Comparison of ENCODE assay signal across 7 mouse cellular contexts in the genomic region with DNA sequence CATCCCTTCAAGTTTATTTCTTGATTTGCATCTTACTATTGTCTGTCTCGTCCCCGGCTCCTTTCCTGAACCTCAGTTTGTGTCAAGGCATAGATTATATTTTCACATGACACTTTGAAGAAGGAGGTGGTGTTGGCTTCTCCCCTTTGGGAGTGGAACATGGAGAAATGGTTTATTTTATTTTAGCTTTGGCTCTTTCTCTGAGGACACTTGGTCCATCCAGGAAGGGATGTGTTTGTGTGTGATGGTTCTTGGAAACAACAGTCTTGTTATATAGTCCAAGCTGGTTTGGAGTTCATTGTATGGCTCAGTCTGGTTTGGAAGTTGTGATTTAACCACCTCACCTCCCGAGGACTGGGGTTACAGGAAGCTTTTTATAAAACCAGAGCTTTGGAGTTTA. TPM values are rescaled to one million over a fixed set of nuclear protein-coding genes. Genes with fewer than 3 reads are reported as not detected.
DNase-seq lines count a peak whose midpoint lies in the region; ATAC-seq and TF ChIP-seq lines count a peak whose summit lies in the region.

No protein-coding gene starts in this region.

- no peak for ATAC-seq in forebrain, embryonic 11.5 days (replicated peaks; ENCODE audit: low FRiP score)
- no peak for ATAC-seq in limb, embryonic 11.5 days (ENCODE audit: insufficient number of reproducible peaks, low FRiP score, low TSS enrichment, low read depth)

- H3K36me3 ChIP-seq in liver, adult 2 months (ENCODE audit: control insufficient read depth, insufficient read depth, low read length): no peaks in the 10 kb centered on the region
- no peaks in the 10 kb centered on the region for H3K36me3 ChIP-seq in forebrain, embryonic 11.5 days (ENCODE audit: control insufficient read depth, insufficient read depth, low read length)
- no peaks in the 10 kb centered on the region for H3K36me3 ChIP-seq in limb, embryonic 11.5 days (ENCODE audit: control insufficient read depth, insufficient read depth, low read length)

- no peak for TF ChIP-seq CTCF in liver, adult 2 months (IDR thresholded peaks at IDR 0.05; ENCODE audit: low read depth, low read length)
- TF ChIP-seq CTCF in olfactory bulb, adult 2 months (IDR thresholded peaks at IDR 0.05; ENCODE audit: insufficient read depth, low read depth, low read length): no peak

- WGBS in liver, adult 2 months: 43% methylated on average over 3 of the region's 3 CpGs
- 45% methylated on average over 3 of the region's 3 CpGs for WGBS in forebrain, embryonic 11.5 days
- WGBS in limb, embryonic 11.5 days: 51% methylated on average over 3 of the region's 3 CpGs
- 19% methylated on average over 3 of the region's 3 CpGs for WGBS in olfactory bulb, adult 2 months

- H3K79me2 ChIP-seq in liver, adult 2 months (ENCODE audit: control insufficient read depth, insufficient read depth, low read length): no peaks in the 10 kb centered on the region

- H3K27ac ChIP-seq in liver, adult 2 months (replicated peaks; ENCODE audit: insufficient read depth, low read depth, low read length): no peak overlapping the region
- H3K27ac ChIP-seq in forebrain, embryonic 11.5 days (ENCODE audit: low read depth, low read length): no peak overlapping the region
- no peak overlapping the region for H3K27ac ChIP-seq in limb, embryonic 11.5 days (replicated peaks; ENCODE audit: low read depth, low read length)
- H3K27ac ChIP-seq in olfactory bulb, adult 2 months (ENCODE audit: insufficient read depth, low read depth, low read length): no peak overlapping the region

- TF ChIP-seq POLR2A in liver, adult 2 months (IDR thresholded peaks at IDR 0.05; ENCODE audit: extremely low read depth, insufficient read depth, low read length): no peak
- no peak for TF ChIP-seq POLR2A in olfactory bulb, adult 2 months (IDR thresholded peaks at IDR 0.05; ENCODE audit: insufficient read depth, low read depth, low read length)

- 0 out of 2 replicates have a peak, but pooled peaks cover 2% of the 10 kb centered on the region for H3K27me3 ChIP-seq in liver, adult 2 months (ENCODE audit: control insufficient read depth, insufficient read depth, low read length)
- H3K27me3 ChIP-seq in forebrain, embryonic 11.5 days (ENCODE audit: control insufficient read depth, insufficient read depth, low read length): no peaks in the 10 kb centered on the region
- H3K27me3 ChIP-seq in limb, embryonic 11.5 days (ENCODE audit: control insufficient read depth, insufficient read depth, low read length): peaks cover 17% of the 10 kb centered on the region; the same call in 1 of the 2 replicates

- H3K9ac ChIP-seq in liver, adult 2 months (ENCODE audit: low read depth, low read length): no peak overlapping the region
- peak overlapping the region; percentile 84; the same call in 1 of the 2 replicates for H3K9ac ChIP-seq in forebrain, embryonic 11.5 days (ENCODE audit: low read length)
- H3K9ac ChIP-seq in limb, embryonic 11.5 days (ENCODE audit: low read length): no peak overlapping the region

- H3K4me3 ChIP-seq in liver, adult 2 months (ENCODE audit: insufficient read depth, low read depth, low read length): peak overlapping the region; percentile 76; the same call in 1 of the 2 replicates
- peak overlapping the region; percentile 73 for H3K4me3 ChIP-seq in forebrain, embryonic 11.5 days (ENCODE audit: low read depth, low read length)
- peak overlapping the region; percentile 56 for H3K4me3 ChIP-seq in limb, embryonic 11.5 days (ENCODE audit: low read depth, low read length)
- peak overlapping the region; percentile 81; the same call in 1 of the 2 replicates for H3K4me3 ChIP-seq in olfactory bulb, adult 2 months (ENCODE audit: insufficient read depth, low read depth, low read length)

- H3K9me3 ChIP-seq in forebrain, embryonic 11.5 days (ENCODE audit: control insufficient read depth, low read length): no peaks in the 10 kb centered on the region
- no peaks in the 10 kb centered on the region for H3K9me3 ChIP-seq in limb, embryonic 11.5 days (ENCODE audit: control insufficient read depth, low read length)

- H3K4me1 ChIP-seq in liver, adult 2 months (ENCODE audit: control insufficient read depth, insufficient read depth, low read length): peaks cover 3% of the 10 kb centered on the region; the same call in 1 of the 2 replicates
- no peaks in the 10 kb centered on the region for H3K4me1 ChIP-seq in forebrain, embryonic 11.5 days (replicated peaks; ENCODE audit: control insufficient read depth, insufficient read depth, low read length)
- 0 out of 2 replicates have a peak, but pooled peaks cover 4% of the 10 kb centered on the region for H3K4me1 ChIP-seq in limb, embryonic 11.5 days (ENCODE audit: control insufficient read depth, insufficient read depth, low read length)
- H3K4me1 ChIP-seq in olfactory bulb, adult 2 months (ENCODE audit: control insufficient read depth, insufficient read depth, low read length): peaks cover 13% of the 10 kb centered on the region

- DNase-seq in liver, adult 2 months (ENCODE audit: extremely low read depth, low read depth, low spot score): no peak
- DNase-seq in liver: no peak
- no peak for DNase-seq in forebrain, embryonic 11.5 days (ENCODE audit: low spot score)
- DNase-seq in limb, embryonic 11.5 days (ENCODE audit: low spot score): no peak
- no peak for DNase-seq in right cerebral cortex, postnatal 4 days
- DNase-seq in frontal cortex, postnatal 25 days (ENCODE audit: low spot score in 2 of 2): no peak

- peak overlapping the region; percentile 60 for H3K4me2 ChIP-seq in forebrain, embryonic 11.5 days (ENCODE audit: low read depth, low read length, severe bottlenecking)
- H3K4me2 ChIP-seq in limb, embryonic 11.5 days (ENCODE audit: low read depth, severe bottlenecking): peak overlapping the region; percentile 96

RNA-seq across cellular contexts. Expression of a gene that starts 0.9 kb away (rescaled TPM):
- 3.7 and 5.8 TPM in 2 replicates for total RNA-seq in liver, adult 2 months (2014; rRNA removed)
- 0.75 and 2.6 TPM in 2 replicates for polyA plus RNA-seq in liver, adult 2 months (2012; rRNA removed)
- polyA plus RNA-seq in forebrain, embryonic 11.5 days (2014; fragmentation: Nextera tagmentation; extraction: Ambion mirVana): 22.9 and 23.0 TPM in 2 replicates
- 2.4 and 2.5 TPM in 2 replicates for polyA plus RNA-seq in limb, embryonic 11.5 days (2014; fragmentation: Nextera tagmentation; extraction: Ambion mirVana)
- not detected in 2 replicates for polyA plus RNA-seq in olfactory bulb, adult 2 months (2012; ENCODE audit: insufficient read depth, insufficient read length, low replicate concordance, missing spikeins)

RNA-seq across cellular contexts. Expression of a gene that starts 13.7 kb away (rescaled TPM):
- total RNA-seq in liver, adult 2 months (2014; rRNA removed): 4.0 and 4.2 TPM in 2 replicates
- polyA plus RNA-seq in liver, adult 2 months (2012; rRNA removed): 6.2 and 7.7 TPM in 2 replicates
- polyA plus RNA-seq in forebrain, embryonic 11.5 days (2014; fragmentation: Nextera tagmentation; extraction: Ambion mirVana): 28.1 and 28.9 TPM in 2 replicates
- 6.0 and 6.5 TPM in 2 replicates for polyA plus RNA-seq in limb, embryonic 11.5 days (2014; fragmentation: Nextera tagmentation; extraction: Ambion mirVana)
- not detected in 2 replicates for polyA plus RNA-seq in olfactory bulb, adult 2 months (2012; ENCODE audit: insufficient read depth, insufficient read length, low replicate concordance, missing spikeins)

RNA-seq across cellular contexts. Expression of a gene that starts 28.2 kb away (rescaled TPM):
- 92.2 and 108 TPM in 2 replicates for total RNA-seq in liver, adult 2 months (2014; rRNA removed)
- polyA plus RNA-seq in liver, adult 2 months (2012; rRNA removed): 88.7 and 106 TPM in 2 replicates
- 378 and 409 TPM in 2 replicates for polyA plus RNA-seq in forebrain, embryonic 11.5 days (2014; fragmentation: Nextera tagmentation; extraction: Ambion mirVana)
- polyA plus RNA-seq in limb, embryonic 11.5 days (2014; fragmentation: Nextera tagmentation; extraction: Ambion mirVana): 411 and 426 TPM in 2 replicates
- not detected in 2 replicates for polyA plus RNA-seq in olfactory bulb, adult 2 months (2012; ENCODE audit: insufficient read depth, insufficient read length, low replicate concordance, missing spikeins)

RNA-seq across cellular contexts. Expression of a gene that starts 34.1 kb away (rescaled TPM):
- 6.9 and 7.2 TPM in 2 replicates for total RNA-seq in liver, adult 2 months (2014; rRNA removed)
- polyA plus RNA-seq in liver, adult 2 months (2012; rRNA removed): 11.0 and 14.0 TPM in 2 replicates
- 25.8 and 26.1 TPM in 2 replicates for polyA plus RNA-seq in forebrain, embryonic 11.5 days (2014; fragmentation: Nextera tagmentation; extraction: Ambion mirVana)
- 21.7 and 22.7 TPM in 2 replicates for polyA plus RNA-seq in limb, embryonic 11.5 days (2014; fragmentation: Nextera tagmentation; extraction: Ambion mirVana)
- polyA plus RNA-seq in olfactory bulb, adult 2 months (2012; ENCODE audit: insufficient read depth, insufficient read length, low replicate concordance, missing spikeins): not detected in 2 replicates

RNA-seq across cellular contexts. Expression of a gene that starts 49.4 kb away (rescaled TPM):
- 1.2 and 2.1 TPM in 2 replicates for total RNA-seq in liver, adult 2 months (2014; rRNA removed)
- 2.2 and 2.9 TPM in 2 replicates for polyA plus RNA-seq in liver, adult 2 months (2012; rRNA removed)
- 24.6 and 24.7 TPM in 2 replicates for polyA plus RNA-seq in forebrain, embryonic 11.5 days (2014; fragmentation: Nextera tagmentation; extraction: Ambion mirVana)
- polyA plus RNA-seq in limb, embryonic 11.5 days (2014; fragmentation: Nextera tagmentation; extraction: Ambion mirVana): 19.1 and 23.6 TPM in 2 replicates
- not detected in 2 replicates for polyA plus RNA-seq in olfactory bulb, adult 2 months (2012; ENCODE audit: insufficient read depth, insufficient read length, low replicate concordance, missing spikeins)

Comparison
In these comparisons a context has a peak if more than half of its experiments do, and no peak if none do; other contexts are left out.
1. RNA of a gene that starts 28.2 kb away (polyA plus RNA-seq): 411 to 426 TPM in limb, embryonic 11.5 days, 378 to 409 TPM in forebrain, embryonic 11.5 days and 88.7 to 106 TPM in liver, adult 2 months; not detected in olfactory bulb, adult 2 months; every median in the first group is over 10 times any median in the second.
2. Peak in every context shown above with its lines, with median percentiles within 50 percentile points of each other: H3K4me3 ChIP-seq.